Mouse (Mus musculus): ENCODE measurements at regions not wholly inside any gene's neighbourhood (a gene's known extent, or its start where the extent isn't known, plus 50 kb on each side); places are given as distances from the start of the nearest gene placed in this dataset.
A peak's percentile ranks its signal among the peaks of the same experiment; 100 is the strongest.

DNA sequence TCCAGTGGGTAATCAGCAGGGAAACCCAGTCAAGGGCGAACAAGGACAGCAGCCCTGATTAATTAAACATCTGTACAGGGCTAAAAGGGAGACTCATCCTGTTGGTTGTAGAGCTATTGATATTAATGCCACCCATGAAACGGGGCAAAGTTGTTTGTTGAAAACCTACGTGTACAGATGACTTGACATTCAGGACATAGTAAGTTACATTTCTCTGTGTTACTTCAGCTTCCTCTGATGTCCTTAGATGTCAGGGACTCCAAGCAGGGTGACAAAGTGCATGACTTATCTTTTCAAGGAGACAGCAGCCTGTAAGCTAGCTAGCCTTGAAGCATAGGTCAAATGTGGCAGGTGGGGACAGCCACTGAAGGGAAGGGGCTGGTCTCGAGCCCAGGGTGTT is 390.5 kb downstream of the Ccdc171 start:
- H3K4me3 ChIP-seq: no peak overlapping the region
- no peaks in the 10 kb centered on the region for H3K27me3 ChIP-seq (ENCODE audit: low read depth, poor library complexity, severe bottlenecking)
- 79% methylated on average over 4 of the region's 4 CpGs for WGBS
- no peak overlapping the region for H3K27ac ChIP-seq
- H3K36me3 ChIP-seq: no peaks in the 10 kb centered on the region
- H3K4me1 ChIP-seq: peaks cover 21% of the 10 kb centered on the region
- no peak for DNase-seq (ENCODE audit: low spot score)
- H3K9me3 ChIP-seq (replicated peaks): no peaks in the 10 kb centered on the region

DNA sequence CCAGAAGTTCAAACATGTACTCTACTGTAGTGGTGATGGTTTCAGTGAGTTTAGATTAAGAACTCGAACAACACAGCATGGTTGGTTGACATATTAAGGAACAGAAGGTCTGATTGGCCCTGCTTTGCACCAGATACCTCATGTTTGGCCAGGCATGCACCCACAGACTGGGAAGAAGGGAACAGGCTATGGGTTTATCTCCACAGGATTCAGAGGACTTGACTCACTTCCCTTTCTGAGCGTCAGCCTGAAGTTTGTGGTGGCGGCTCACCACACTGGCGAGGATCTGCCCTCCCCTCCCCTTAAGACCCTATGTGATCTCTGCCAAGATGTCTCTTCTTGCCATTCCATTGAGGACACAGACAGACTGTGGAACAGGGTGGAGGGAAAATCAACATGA is 391.7 kb downstream of the Ccdc171 start:
- peaks cover 21% of the 10 kb centered on the region for H3K4me1 ChIP-seq

DNA sequence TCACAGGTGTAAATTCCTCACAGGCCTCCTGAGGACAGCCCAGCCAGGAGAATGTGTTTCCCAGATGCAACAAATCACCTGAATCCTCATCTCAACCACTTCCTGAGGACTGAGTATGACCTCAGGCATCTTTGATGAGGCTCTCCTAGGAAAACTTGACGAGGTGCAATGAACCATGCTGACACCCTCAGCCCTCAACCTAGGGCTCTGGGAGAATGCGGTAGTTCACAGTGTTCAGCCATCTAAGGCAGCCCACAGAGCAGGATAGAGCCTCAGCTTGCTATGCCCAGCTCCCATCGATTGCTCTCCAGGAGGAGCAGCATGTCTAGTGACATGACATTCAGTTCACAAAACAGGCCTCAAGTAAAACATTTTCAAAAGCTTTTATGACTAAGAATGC is 392.7 kb downstream of the Ccdc171 start:
- H3K4me1 ChIP-seq: peaks cover 21% of the 10 kb centered on the region
- H3K36me3 ChIP-seq: no peaks in the 10 kb centered on the region
- no peaks in the 10 kb centered on the region for H3K27me3 ChIP-seq (ENCODE audit: low read depth, poor library complexity, severe bottlenecking)
- H3K27ac ChIP-seq: 0 out of 2 replicates have a peak overlapping the region, but pooled peaks have one; percentile 44
- H3K4me3 ChIP-seq: no peak overlapping the region
- H3K9me3 ChIP-seq (replicated peaks): no peaks in the 10 kb centered on the region
- WGBS: 61% methylated on average over 3 of the region's 3 CpGs
- no peak for DNase-seq (ENCODE audit: low spot score)

More for the DNA sequence above, 391.7 kb downstream of the Ccdc171 start:
- Histone ChIP-seq H3K4me3 (no peak overlapping the region), H3K27ac (no peak overlapping the region), H3K9me3 (replicated peaks) (no peaks in the 10 kb centered on the region), H3K27me3 (ENCODE audit: low read depth, poor library complexity, severe bottlenecking) (no peaks in the 10 kb centered on the region), H3K36me3 (no peaks in the 10 kb centered on the region)
- DNase-seq (ENCODE audit: low spot score): no peak
- 97% methylated on average over 4 of the region's 4 CpGs for WGBS

GRCm38 (mm10) chr4:83919041-83919440 is 393.7 kb downstream of the Ccdc171 start:
- Histone ChIP-seq H3K36me3 (no peaks in the 10 kb centered on the region), H3K4me3 (no peak overlapping the region), H3K27me3 (ENCODE audit: low read depth, poor library complexity, severe bottlenecking) (no peaks in the 10 kb centered on the region), H3K27ac (no peak overlapping the region), H3K9me3 (replicated peaks) (no peaks in the 10 kb centered on the region), H3K4me1 (peaks cover 21% of the 10 kb centered on the region)
- no peak for DNase-seq (ENCODE audit: low spot score)
- WGBS: 90% methylated on average over 1 of the region's 1 CpGs

GRCm38 (mm10) chr4:83925118-83925842 is 399.9 kb downstream of the Ccdc171 start:
- peaks cover 17% of the 10 kb centered on the region for H3K4me1 ChIP-seq
- WGBS: 63% methylated on average over 8 of the region's 8 CpGs
- no peaks in the 10 kb centered on the region for H3K36me3 ChIP-seq
- no peaks in the 10 kb centered on the region for H3K27me3 ChIP-seq (ENCODE audit: low read depth, poor library complexity, severe bottlenecking)
- no peaks in the 10 kb centered on the region for H3K9me3 ChIP-seq (replicated peaks)
- H3K27ac ChIP-seq: no peak overlapping the region
- no peak for DNase-seq (ENCODE audit: low spot score)
- H3K4me3 ChIP-seq: no peak overlapping the region

DNA sequence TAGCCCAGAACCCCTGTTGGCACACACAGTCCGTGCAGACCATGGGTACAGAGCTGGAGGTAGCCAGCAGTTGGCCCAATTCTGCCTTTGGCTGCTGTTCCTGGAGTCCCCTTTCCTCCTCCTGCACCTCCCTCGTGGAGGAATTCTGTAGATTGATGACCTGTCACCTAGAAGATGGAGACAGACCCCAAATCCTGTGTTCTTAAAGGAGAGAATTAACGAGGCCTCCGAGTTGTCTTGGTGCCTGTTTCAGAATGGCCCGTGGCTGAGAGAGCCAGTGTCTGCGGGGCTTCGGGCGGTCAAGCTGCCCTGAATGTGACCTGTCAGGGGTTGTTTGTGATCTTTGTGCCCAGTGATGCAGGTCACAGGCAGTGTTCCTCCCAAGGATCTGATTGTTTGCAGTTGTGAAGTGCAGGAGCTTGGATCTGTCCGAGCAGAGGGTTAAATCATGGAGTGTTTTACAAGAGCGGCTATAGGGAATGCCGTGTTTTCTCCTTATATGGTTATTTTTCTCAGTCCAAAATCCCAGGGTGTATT is 400.9 kb downstream of the Ccdc171 start:
- Histone ChIP-seq H3K9me3 (replicated peaks) (no peaks in the 10 kb centered on the region), H3K27ac (peak overlapping the region; percentile 57), H3K27me3 (ENCODE audit: low read depth, poor library complexity, severe bottlenecking) (no peaks in the 10 kb centered on the region), H3K4me1 (peaks cover 17% of the 10 kb centered on the region), H3K36me3 (no peaks in the 10 kb centered on the region), H3K4me3 (no peak overlapping the region)
- 14% methylated on average over 11 of the region's 11 CpGs for WGBS
- no peak for DNase-seq (ENCODE audit: low spot score)

- WGBS: 77% methylated on average over 8 of the region's 8 CpGs
- H3K27ac ChIP-seq: no peak overlapping the region
- no peaks in the 10 kb centered on the region for H3K4me1 ChIP-seq
- no peaks in the 10 kb centered on the region for H3K9me3 ChIP-seq (replicated peaks)
- no peaks in the 10 kb centered on the region for H3K36me3 ChIP-seq
- DNase-seq (ENCODE audit: low spot score): no peak
- no peaks in the 10 kb centered on the region for H3K27me3 ChIP-seq (ENCODE audit: low read depth, poor library complexity, severe bottlenecking)
- H3K4me3 ChIP-seq: no peak overlapping the region
Observed at GRCm38 (mm10) chr4:83931897-83932654, 406.7 kb downstream of the Ccdc171 start.

GRCm38 (mm10) chr4:83941693-83942092 is 416.3 kb downstream of the Ccdc171 start:
- DNase-seq (ENCODE audit: low spot score): no peak
- Histone ChIP-seq H3K27ac (0 out of 2 replicates have a peak overlapping the region, but pooled peaks have one; percentile 42), H3K27me3 (ENCODE audit: low read depth, poor library complexity, severe bottlenecking) (no peaks in the 10 kb centered on the region), H3K36me3 (no peaks in the 10 kb centered on the region), H3K9me3 (replicated peaks) (no peaks in the 10 kb centered on the region), H3K4me3 (no peak overlapping the region), H3K4me1 (peaks cover 22% of the 10 kb centered on the region)
- WGBS: 89% methylated on average over 9 of the region's 9 CpGs

DNA sequence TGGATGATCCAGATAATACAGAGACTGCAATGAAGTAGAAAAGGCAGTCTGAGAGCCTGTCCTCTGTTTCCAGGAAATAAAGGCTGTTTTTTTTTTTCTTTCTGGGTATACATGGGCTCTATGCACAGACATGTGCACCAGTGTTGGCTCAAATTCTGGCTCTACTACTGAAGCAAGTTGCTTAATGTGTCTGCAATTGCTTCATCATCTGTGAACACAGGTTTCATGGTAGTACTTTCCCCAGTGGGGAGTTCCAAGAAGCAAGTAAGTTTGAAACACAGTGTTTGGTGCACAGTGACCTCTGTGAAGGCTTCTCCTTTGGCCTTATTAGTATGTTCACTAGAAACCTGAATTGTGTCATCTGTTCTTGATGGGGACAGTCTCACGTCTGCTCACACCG is 424.3 kb downstream of the Ccdc171 start:
- H3K9me3 ChIP-seq (replicated peaks): no peaks in the 10 kb centered on the region
- WGBS: 97% methylated on average over 2 of the region's 2 CpGs

DNA sequence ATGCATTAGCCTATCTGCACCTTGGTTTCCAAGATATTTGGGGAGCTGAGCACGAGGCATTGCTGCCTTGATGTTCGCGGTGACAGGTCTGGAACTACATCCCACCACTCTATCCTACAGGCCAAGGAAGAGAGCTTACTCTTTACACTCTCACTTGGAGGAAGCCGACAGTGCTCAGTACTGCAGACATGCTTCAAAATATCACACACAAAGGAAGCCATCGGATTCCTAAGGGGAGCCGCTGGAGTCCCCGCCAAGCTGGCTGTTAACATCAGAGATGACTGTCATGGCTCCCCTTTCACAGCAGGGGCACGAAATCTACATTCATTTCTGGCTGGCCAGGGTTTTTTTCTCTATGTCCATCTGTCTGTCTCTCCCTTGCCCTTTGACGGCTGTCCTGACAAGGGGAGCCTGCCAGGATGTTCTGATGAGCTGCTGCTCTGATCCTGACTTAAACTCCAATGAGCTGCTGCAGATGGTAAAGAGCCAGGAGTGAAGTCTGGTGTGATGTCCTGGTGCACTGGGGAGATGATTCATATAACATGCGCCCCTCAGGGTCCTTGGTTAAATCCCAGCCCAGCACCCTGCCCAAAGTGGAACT is 425.6 kb downstream of the Ccdc171 start:
- no peak for DNase-seq (ENCODE audit: low spot score)
- no peaks in the 10 kb centered on the region for H3K27me3 ChIP-seq (ENCODE audit: low read depth, poor library complexity, severe bottlenecking)
- no peak overlapping the region for H3K4me3 ChIP-seq
- H3K27ac ChIP-seq: peak overlapping the region; percentile 58; the same call in 1 of the 2 replicates
- 89% methylated on average over 10 of the region's 10 CpGs for WGBS
- H3K9me3 ChIP-seq (replicated peaks): no peaks in the 10 kb centered on the region
- H3K36me3 ChIP-seq: no peaks in the 10 kb centered on the region
- H3K4me1 ChIP-seq: peaks cover 21% of the 10 kb centered on the region

More for the DNA sequence above, 424.3 kb downstream of the Ccdc171 start:
- Histone ChIP-seq H3K4me1 (peaks cover 23% of the 10 kb centered on the region), H3K4me3 (no peak overlapping the region), H3K36me3 (no peaks in the 10 kb centered on the region), H3K27me3 (ENCODE audit: low read depth, poor library complexity, severe bottlenecking) (no peaks in the 10 kb centered on the region), H3K27ac (no peak overlapping the region)
- DNase-seq (ENCODE audit: low spot score): no peak

- Histone ChIP-seq H3K27me3 (ENCODE audit: low read depth, poor library complexity, severe bottlenecking) (no peaks in the 10 kb centered on the region), H3K4me1 (peaks cover 19% of the 10 kb centered on the region), H3K27ac (peak overlapping the region; percentile 61; the same call in 1 of the 2 replicates), H3K9me3 (replicated peaks) (no peaks in the 10 kb centered on the region), H3K4me3 (no peak overlapping the region), H3K36me3 (no peaks in the 10 kb centered on the region)
- no peak for DNase-seq (ENCODE audit: low spot score)
- WGBS: 94% methylated on average over 12 of the region's 12 CpGs
Observed at GRCm38 (mm10) chr4:83956252-83956904, 431.0 kb downstream of the Ccdc171 start.

DNA sequence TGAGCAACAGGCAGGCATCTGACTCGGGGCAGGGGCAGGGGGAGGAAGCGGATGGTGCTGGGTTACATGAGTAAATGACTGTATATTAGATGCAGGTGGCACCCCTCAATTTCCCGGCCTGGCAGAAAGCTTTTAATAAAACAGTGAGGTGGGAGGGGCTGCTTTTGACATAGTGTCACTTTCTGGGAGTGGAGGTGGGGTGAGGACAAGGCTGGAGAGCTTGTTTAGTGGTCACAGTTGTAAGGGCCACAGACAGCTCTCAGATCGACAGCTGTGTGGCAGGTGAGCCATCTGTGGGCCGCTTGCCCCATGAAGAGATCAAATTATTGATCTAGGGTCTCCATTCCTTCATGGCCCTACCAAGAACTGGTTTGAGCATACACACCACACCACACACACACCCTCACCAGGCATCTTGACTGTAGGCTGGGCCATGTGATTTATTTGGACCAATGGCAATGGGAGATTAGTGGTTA is 431.9 kb downstream of the Ccdc171 start:
- H3K27ac ChIP-seq: no peak overlapping the region
- H3K4me1 ChIP-seq: peaks cover 14% of the 10 kb centered on the region
- no peaks in the 10 kb centered on the region for H3K36me3 ChIP-seq
- no peak overlapping the region for H3K4me3 ChIP-seq
- peak; percentile 54 for DNase-seq (ENCODE audit: low spot score)
- H3K9me3 ChIP-seq (replicated peaks): no peaks in the 10 kb centered on the region
- H3K27me3 ChIP-seq (ENCODE audit: low read depth, poor library complexity, severe bottlenecking): no peaks in the 10 kb centered on the region
- WGBS: 61% methylated on average over 5 of the region's 5 CpGs
